Mouse (Mus musculus) gastrocnemius, postnatal 10 days (tissue): ENCODE results near the gene Pla2g4d. TPM values are rescaled to one million over a fixed set of nuclear protein-coding genes. Genes with fewer than 3 reads are reported as not detected.
A peak's percentile ranks its signal among the peaks of the same experiment; 100 is the strongest.
"Not testable (repeated sequence)": the region's sequence is repeated elsewhere in the genome, so short reads cannot be mapped to it uniquely, and the experiment has no call there.

Experiments
- DNase-seq: peaks from one replicate; pipeline ENCODE4 v3.0.0; 2021; ENCODE audit warnings: mixed read lengths
- total RNA-seq, 2 experiments: library from RNA; stranded (reverse); gene quantifications; 2 replicates each; pipeline ENCODE4 v1.2.3; 2021

Gene Pla2g4d
- total RNA-seq, 2 experiments from 2014 or later, result not detected

DNA sequence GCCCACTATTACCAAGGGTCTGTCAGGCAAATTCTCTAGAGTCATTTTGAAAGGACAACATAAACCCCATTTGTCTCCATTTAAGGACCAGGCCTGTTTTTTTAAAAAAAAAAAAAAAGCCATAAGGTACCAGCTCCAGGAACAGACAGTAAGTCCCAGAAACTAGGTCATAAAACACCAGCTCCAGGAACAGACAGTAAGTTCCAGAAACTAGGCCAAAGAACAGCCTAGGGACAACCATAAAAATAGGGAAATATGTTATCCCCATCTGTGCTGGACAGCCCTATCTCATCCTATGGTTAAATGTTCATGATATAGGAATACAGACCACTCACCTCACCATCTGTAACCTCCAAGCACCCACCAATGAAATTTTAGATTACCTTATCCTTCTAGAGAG lies 32.7 kb downstream of the Pla2g4d start:
- no peak for DNase-seq

DNA sequence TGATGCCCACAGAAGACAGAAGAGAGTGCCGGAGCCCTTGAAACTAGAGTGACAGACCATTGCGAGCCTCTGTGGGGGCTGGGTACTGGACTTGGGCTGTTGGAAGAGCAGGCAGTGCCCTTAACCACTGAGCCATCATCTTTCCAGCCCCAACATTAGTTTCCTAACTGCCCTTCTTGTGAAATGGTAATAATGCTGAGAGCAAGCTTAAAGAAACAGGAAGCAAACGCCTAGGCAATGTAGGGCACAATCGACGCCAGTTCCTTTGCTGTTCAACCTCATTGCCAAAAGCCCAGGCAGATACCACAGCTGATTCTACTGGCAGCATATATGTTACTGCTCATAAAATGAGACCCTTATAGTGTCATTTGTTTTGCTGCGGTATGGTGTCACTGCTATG lies 36.4 kb downstream of the Pla2g4d start:
- no peak for DNase-seq

DNA sequence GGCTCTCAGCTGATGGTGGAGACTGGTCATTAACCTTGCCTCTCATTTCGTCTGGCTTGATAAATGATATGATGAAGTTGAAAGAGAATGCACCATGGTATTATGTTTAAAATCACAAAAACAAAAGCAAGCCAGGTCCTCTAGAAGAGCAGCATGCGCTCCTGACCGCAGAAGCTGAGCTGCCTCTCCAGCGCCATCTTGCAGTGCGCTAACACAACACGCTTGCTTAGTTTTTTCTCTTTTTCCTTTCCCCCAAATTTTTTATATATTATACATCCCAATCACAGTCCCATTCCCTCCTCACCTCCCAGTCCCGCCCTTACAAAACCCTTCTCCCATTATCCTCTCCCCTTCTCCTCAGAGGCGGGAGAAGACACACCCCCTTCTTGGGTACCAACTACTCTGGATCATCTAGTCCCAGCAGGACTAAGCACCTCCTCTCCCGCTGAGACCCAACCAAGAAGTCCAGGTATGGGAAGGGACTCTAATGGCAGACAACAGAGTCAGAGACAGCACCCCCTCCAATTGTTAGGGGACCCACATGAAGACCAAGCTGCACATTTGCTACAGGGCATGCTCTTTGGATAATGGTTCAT lies 43.5 kb downstream of the Pla2g4d start:
- DNase-seq, result no peak

DNA sequence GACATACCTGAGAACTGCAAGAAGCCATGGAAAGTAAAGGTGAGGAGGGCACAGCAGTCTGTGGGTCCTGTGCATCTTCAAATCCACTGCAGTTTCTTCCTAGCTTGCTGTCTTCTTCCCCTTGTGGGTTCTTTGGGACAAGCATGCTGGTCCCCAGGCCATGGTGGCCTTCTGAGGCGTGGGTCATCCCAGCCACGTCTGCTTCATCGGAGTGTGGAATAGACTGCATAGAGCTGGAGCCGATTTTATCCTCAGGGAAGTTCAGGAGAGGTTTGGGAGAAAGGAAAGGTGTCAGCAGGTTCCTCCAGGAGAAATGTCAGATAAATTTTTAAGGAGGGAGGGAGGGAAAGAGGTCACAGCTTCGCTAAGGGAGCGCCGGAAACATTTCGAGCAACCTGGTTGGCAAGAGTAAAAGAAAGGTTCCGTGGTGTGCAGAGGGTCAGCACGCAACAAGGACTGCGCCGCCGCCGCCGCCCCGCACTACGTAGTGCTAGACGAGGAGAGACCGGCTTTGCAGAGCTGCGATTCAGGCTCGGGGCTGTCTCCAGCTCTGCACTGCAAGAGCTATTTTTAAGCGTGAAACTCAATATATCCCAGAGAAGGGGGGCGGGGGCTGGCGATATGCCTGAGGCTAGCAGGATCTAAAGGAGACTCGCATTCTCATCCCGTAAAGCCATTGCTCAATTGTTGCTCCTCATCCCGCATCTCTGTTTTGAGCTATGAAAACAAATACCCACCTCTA lies 44.1 kb downstream of the Pla2g4d start, which contains the start of gene Pla2g4e:
Pla2g4e (minus strand) TSS at position 657 of the 742 bp plus-strand sequence.
- DNase-seq, result peak; percentile 66

DNA sequence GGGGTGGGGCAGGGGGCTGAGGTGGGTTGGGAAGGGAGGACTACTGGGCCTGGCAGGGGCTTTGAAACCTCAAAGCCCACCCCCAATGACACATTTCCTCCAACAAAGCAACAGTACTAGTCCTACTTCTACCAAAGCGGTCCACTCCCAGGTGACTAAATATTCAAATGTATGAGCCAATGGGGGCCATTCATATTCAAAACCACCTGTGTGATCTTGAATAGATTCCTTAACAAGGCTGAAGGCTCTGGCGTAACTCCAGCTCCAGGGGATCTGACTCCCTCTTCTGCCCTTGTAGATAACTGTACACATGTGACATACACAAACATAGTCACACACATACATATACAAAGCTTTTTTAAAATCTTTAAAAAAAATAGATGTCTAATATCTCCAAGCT lies 45.0 kb downstream of the Pla2g4d start:
- DNase-seq, result no peak

DNA sequence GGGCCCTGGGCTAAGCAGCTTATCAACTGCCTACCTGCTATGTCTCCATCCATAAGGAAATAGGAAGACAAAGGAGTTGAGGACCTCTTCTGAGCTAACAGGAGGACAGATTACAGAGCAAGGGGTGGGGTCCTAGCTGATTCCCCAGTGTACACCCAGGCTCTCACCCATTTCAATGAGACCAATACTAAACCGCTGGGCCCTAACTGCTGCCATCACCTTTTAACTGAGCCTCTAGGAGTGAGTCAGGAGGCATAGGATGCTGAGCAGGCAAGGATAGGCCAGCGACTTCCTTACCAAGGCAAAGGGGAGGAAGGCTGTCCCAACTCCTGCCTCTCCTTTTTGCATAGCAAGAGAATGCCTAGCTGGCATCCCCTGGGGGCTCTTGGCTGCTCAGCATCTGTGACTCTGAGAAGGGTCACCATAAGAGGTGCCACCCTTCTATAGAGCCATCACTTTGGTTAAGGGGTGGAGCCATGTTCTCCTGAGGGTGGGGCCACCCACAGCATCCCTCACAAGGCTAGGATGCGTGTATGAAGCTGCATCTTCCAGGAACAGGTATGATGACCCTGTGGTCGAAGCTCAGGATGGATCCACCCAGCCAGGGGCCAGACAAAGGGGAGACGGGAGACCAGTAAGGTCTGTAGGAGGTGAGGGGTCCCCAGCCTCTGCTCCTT lies 46.1 kb downstream of the Pla2g4d start:
- no peak for DNase-seq

DNA sequence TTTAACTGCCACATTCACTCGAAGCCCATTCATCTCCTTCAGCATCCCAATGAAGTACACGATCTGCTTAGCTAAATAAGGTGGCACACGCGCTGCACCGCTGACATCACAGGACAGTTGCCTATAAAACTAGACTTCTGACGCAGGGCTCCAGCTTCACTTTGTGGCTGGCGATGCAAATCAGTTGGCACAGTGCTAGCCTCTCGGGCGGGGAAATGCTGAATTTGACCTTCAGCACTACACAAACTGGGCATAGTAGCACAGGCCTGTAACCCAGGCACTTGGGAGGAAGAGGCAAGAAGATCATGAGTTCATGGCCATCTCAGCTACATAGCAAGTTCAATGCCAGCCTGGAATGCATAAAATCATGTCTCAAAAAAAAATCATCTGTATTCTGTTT lies 50.3 kb downstream of the Pla2g4d start:
- DNase-seq, result not testable (repeated sequence)

DNA sequence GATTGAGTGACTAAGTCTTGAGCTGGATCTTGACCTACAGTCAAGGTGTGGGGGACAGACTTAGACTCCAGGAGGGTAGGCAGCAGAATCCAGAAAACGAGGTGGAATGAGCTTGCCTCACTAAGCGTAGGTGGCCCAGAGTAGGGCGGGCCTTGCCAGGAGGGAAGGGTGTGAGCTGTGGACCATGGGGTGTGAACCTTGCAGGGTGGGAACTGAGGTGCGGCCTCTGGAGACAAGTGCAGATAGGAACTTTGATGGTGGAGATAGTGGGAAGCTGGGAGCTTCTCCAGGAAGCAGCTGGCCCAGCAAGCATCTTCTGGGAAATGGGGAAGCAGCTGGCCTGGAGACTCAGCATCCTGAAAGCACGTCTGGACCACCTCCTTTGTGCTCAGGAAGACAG lies 51.2 kb downstream of the Pla2g4d start:
- DNase-seq, result no peak

DNA sequence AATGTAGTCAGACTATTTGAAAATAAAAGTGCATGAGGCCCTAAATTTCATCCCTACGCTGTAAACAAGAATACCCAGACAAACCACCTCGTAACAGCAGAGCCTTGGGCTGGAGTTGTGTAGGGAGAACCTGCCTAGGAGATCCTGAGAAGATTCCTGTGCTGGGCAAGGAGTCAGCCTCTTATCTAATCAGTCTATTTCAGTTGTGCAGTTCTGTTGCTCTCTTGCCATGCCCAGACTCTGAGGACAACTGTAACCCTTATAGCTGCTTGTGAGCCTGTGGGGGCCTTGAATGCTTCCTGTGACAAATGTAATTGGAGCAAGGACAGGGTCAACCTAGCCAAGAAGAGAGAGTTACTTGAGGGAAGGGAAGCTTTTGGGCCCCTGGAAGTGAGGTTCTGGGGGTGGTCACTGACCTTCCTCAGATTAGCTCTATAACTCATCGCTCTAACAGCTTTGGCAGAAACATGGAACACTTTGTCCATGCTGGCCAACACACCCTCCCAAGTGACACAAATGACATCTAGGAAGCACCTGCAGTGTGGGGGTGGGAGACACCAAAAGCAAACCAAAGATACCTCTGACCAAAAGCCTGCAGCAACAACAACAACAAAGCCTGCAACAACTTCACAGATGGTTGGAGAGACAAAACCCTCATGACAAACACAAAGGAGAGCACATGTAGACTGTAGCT lies 52.9 kb downstream of the Pla2g4d start:
- no peak for DNase-seq

DNA sequence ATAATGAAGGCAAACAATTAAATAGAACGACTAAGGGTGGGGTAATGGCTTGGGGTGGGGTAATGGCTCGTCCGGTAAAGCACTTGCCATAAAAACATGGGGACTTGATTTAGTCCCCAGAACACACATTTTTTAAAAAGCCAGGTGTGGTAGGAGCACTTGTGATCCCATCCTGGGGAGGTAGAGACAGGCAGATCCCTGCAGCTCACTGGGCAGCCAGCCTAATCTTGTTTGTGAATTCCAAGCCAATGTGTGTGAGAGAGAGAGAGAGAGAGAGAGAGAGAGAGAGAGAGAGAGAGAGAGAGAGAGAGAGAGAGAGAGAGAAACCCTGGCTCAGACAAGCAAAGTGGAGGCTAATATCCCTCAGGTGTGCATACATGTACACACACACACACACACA lies 53.6 kb downstream of the Pla2g4d start:
- DNase-seq, result no peak

DNA sequence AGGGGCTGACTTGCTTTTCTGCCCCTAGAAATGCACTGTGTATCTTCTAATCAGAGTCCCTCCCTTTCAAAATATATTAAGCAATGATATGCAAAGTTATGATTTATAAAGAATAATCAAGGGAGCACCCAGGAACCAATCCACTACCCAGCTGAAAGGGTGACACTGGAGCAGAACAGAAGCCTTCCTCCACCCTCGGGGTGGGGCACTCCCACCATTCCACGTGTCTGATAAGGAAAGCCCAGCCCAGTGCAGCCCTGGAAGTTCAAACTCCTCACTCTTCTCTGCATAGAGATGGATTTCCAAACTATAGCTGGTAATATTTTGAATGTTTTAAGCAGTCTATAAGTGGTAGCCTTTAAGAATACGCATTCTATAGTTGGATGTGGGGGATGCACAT lies 57.4 kb downstream of the Pla2g4d start:
- no peak for DNase-seq

Other genes starting within 250 kb of the Pla2g4d start
- 100 to 1,000 TPM; 130 to 134 TPM for gene Ehd4, start 134.6 kb downstream of the Pla2g4d start, total RNA-seq
- gene Pla2g4e, start 43.9 kb downstream of the Pla2g4d start, total RNA-seq, result 10 to 100 TPM; 32.5 to 33.7 TPM
- not detected for gene Pla2g4f, start 25.0 kb upstream of the Pla2g4d start, total RNA-seq
- gene Vps39, start 63.9 kb upstream of the Pla2g4d start, total RNA-seq, result 10 to 100 TPM; 17.9 to 20.7 TPM
- gene Ganc, start 114.7 kb upstream of the Pla2g4d start, total RNA-seq, result 10 to 100 TPM; 29.1 to 30.8 TPM
- gene Tmem87a, start 114.9 kb upstream of the Pla2g4d start, total RNA-seq, result 10 to 100 TPM; 36.4 to 40.4 TPM
- 10 to 100 TPM; 92.4 to 94.1 TPM for gene Capn3, start 166.8 kb upstream of the Pla2g4d start, total RNA-seq